Mouse (Mus musculus): ENCODE measurements around the gene Ywhae. TPM values are rescaled to one million over a fixed set of nuclear protein-coding genes. Genes with fewer than 3 reads are reported as not detected.

The Ywhae gene
- total RNA-seq, 1 experiment from 2014 or later = 366 TPM

DNA sequence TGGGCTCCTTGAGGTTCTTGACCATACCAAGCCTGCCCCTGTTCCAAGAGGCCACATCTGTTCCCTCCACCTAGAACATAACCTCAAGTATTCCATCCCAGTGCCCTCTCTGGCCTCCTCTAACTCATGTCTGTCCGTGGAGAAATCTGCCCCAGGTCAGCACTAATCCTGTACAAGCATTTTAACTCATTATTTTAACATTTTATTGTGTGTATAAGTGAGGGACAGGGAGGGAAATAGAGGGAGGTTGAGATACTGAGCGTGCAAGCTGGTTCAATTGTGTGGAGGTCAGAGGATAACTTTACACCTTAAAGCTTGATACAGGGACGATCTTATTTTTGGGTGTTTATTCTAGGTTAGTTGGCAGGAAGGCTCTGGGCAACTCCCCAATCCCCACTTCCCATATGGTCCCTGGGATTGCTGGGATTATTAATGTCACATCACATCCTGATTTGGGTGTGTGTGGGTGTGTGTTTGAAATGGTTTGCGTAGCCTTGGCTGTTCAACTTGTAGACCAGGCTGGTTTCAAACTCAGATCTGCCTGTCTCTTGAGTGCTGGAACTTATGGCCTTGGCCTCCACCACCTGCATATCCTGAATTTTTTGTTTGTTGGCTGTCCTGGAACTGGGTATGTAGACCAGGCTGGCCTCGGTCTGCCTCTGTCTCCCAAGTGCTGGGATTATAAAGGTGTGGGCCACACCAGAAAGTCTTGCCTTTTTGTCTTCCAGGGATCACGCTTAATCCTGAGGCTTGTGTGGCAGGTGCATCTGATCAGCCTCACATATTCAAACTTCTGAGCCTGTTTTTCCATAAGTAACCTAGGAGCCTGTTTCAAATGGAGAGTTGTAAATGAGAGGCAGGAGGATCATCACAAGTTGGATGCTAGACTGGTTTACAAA is 35.7 kb downstream of the Ywhae start:
- ATAC-seq (replicated peaks in 1 of 2; ENCODE audit: insufficient read depth in 1 of 2, low FRiP score in 2 of 2, low TSS enrichment in 1 of 2, low read depth in 1 of 2, poor library complexity in 2 of 2, severe bottlenecking in 2 of 2) = no peak

DNA sequence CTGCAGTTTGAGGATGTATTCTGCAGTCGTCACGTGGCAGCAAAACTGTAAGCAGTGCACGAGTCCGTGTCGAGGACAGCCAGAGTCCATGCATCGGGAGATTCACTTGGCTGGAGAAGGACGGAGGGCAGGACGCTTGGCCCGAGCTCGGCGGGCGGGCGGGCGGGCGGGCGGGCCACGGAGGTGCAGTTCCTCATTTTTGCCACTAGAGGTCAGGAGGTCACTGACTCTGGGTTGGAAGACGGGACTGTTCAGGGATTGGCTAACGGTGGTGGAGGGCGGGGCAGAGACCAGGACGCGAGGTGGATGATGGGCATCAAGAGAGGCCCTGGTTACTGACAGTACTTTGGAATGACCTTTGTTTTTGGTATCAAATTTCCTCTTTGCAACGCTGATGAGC is 36.5 kb downstream of the Ywhae start:
- ATAC-seq (replicated peaks in 1 of 2; ENCODE audit: insufficient read depth in 1 of 2, low FRiP score in 2 of 2, low TSS enrichment in 1 of 2, low read depth in 1 of 2, poor library complexity in 2 of 2, severe bottlenecking in 2 of 2) = peak; percentile 88 to 92

DNA sequence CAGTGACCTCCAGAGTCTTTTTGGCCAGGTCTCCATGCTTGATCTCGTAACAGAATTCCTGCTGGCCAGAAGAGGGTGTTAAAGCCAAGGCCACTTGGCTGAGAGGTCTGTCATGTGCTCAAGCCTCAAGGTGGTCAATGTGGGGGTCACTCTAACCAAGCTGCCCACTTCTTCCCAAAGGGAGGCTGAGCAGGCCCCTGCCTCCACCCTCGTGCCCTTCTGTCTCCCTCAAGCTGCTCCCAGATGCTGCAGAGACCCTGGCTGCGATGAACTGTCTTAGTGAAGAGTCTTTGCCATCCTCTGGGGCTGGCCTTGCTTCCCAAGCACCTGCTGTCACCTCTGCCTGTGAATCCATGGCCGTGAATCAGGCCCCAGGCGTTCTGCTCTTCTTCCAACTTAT is 39.9 kb downstream of the Ywhae start:
- no peak for ATAC-seq (replicated peaks in 1 of 2; ENCODE audit: insufficient read depth in 1 of 2, low FRiP score in 2 of 2, low TSS enrichment in 1 of 2, low read depth in 1 of 2, poor library complexity in 2 of 2, severe bottlenecking in 2 of 2)

DNA sequence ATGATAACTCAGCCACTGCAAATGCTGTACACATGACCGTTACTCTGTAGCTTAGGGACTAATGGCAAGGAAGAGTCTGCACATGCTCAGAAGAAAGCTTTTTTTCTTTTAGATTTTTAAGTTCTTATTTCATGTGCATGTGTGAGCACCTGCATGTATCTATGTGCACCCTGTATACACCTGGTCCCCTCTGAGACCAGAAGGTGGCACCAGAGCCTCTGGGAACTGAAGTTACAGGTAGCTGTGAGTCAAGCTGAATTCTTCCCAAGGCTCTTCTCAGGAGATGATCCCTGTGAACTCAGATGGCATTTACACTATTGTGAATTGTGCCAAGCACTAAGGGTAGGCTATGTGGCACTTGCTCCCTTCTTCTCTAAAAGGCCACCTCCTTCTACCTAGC is 43.2 kb downstream of the Ywhae start:
- ATAC-seq (replicated peaks in 1 of 2; ENCODE audit: insufficient read depth in 1 of 2, low FRiP score in 2 of 2, low TSS enrichment in 1 of 2, low read depth in 1 of 2, poor library complexity in 2 of 2, severe bottlenecking in 2 of 2) = no peak

DNA sequence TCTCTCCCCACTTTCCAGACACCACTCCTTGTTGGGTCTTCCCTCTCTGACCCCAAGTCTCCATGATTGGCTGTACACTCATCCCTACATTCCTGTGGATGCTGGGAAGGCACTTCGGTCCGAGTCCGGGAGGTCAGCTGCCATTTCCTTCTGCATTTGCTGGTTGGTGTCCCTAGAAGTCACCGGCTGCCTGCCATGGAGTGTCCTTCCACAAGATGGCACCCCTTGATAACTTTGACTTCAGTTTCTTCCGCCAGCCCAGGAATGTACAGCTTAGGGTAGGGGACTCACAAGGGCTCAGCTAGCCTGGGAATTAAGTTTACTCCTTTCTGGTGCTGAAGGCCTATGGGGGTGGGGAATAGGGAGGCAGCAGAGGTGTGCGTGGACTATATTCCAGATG is 49.2 kb downstream of the Ywhae start:
- peak; percentile 82 to 85 for ATAC-seq (replicated peaks in 1 of 2; ENCODE audit: insufficient read depth in 1 of 2, low FRiP score in 2 of 2, low TSS enrichment in 1 of 2, low read depth in 1 of 2, poor library complexity in 2 of 2, severe bottlenecking in 2 of 2)

DNA sequence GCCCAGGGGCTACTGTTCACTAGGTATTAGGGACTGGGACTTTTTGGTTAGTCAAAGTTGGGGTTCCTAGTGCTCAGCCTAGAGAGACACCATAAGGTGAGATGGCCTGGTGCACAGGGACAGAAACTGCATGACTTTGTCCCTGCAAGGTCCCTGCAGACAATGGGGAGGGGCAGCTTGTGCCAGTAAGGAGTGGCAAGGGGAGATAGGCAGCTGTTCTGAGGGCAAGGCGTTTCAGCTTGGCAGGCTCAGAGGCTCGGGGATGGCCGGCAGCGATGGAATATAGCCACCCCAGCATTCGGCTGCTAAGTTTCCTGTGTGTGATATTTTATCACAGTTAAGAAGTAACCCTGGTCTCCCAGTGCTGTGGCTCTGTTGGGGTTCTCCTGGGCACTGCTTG is 51.1 kb downstream of the Ywhae start:
- ATAC-seq (replicated peaks in 1 of 2; ENCODE audit: insufficient read depth in 1 of 2, low FRiP score in 2 of 2, low TSS enrichment in 1 of 2, low read depth in 1 of 2, poor library complexity in 2 of 2, severe bottlenecking in 2 of 2) = no peak

DNA sequence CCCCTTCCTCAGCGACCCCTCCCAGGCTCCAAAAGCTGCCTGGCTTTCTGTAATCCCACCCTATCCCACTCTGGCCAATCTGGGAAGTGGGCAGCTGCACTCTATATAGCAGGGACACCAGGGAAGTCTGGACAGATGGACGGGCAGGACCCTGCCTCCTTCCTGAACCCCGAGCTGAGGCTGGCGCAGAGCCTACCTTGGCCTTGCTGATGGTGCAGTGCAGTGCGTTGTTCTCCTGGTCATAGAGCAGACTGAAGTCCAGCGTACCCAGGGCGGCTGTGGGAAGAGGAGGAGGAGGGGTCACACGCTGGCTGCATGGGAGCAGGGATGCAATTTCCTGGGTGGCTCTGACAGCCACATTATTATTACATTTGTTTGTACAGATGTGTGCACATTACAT is 53.2 kb downstream of the Ywhae start:
- no peak for ATAC-seq (replicated peaks in 1 of 2; ENCODE audit: insufficient read depth in 1 of 2, low FRiP score in 2 of 2, low TSS enrichment in 1 of 2, low read depth in 1 of 2, poor library complexity in 2 of 2, severe bottlenecking in 2 of 2)

DNA sequence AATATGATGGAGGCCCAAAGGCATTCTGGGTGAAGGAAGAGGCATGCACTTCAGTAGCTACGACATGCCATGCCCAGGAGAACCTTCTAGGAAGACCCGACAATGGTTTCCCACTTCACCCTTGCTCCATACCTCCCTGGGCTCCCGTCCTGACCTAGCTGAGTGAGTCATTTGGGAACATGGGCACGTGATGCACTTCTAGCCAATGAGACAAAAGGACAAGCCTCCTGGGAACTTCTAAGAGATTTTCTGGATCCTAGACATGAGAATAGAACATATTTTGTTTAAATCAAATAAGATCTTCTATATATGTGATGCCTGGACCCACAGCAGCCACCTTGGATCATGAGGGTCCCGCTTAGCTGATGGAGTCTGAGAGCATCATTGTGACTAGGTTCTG is 59.9 kb downstream of the Ywhae start:
- no peak for ATAC-seq (replicated peaks in 1 of 2; ENCODE audit: insufficient read depth in 1 of 2, low FRiP score in 2 of 2, low TSS enrichment in 1 of 2, low read depth in 1 of 2, poor library complexity in 2 of 2, severe bottlenecking in 2 of 2)

DNA sequence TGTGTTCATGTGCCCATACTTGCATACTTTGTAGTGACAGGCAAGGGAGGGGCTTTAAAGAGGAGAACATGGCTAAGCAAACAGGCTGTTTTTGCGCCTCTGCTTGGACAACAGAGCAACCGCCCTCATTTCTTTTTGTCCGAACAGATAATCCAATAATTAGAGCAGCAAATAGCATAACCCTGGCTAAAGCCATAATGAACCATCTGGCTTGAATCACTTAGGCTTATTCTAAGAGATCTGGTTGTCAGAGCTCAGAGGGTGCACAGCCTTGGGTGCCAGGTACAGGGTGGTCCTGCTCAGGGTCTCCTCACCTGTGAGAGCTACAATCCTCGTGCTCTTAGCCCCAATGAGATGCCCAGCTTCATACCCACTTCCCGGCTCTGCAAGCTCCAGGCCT is 60.7 kb downstream of the Ywhae start:
- ATAC-seq (replicated peaks in 1 of 2; ENCODE audit: insufficient read depth in 1 of 2, low FRiP score in 2 of 2, low TSS enrichment in 1 of 2, low read depth in 1 of 2, poor library complexity in 2 of 2, severe bottlenecking in 2 of 2) = no peak

DNA sequence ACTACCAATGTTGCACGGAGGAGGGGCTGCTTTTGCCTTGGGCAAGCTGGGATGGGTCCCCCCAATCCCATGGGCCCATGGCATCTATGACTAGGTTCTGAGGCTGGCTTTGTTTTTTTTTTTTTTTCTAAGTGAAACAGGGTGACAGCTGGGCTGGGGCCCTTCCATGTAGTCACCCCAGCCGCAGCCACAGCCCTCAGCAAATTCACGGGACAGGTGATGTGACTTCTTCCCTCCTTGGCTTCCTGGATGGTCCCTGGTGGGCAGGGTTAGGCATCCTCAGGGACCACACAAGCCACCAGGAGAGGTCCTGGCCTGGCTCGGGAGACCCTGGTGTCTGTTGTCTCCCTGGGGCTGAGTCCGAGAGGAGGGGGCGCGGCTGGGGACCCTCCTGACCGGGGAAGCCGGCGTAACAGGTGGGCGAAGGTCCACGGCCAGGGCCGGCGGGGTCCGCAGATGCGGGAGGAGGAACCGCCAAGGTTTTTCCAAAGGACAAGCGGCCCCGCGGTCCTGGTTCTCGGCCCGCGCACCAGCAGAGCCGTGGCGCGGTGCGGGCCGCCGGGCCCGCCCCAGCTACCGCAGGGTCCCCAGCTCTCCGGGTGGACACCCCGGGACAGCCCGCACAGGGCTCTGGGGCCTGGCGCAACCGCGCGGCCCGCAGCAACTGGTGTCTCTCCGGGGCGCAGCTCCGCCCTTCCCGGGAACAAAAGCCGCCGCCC is 62.1 kb downstream of the Ywhae start:
- no peak for ATAC-seq (replicated peaks in 1 of 2; ENCODE audit: insufficient read depth in 1 of 2, low FRiP score in 2 of 2, low TSS enrichment in 1 of 2, low read depth in 1 of 2, poor library complexity in 2 of 2, severe bottlenecking in 2 of 2)

DNA sequence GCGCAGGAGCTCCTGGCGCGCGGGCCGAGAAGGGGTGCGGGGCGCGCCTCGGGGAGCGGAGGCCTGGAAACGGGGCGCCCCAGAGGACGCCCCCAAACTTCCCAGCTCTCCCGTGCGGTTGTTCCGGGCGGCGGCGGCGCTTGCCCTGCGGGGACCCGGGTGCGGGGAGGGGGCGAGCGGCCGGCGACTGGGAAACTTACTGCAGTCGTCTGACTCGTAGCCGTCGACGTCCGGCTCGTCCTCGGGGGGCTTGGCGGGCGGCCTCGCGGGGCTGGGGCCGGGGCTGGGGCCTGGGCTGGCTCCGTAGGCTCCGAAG is 62.6 kb downstream of the Ywhae start:
- no peak for ATAC-seq (replicated peaks in 1 of 2; ENCODE audit: insufficient read depth in 1 of 2, low FRiP score in 2 of 2, low TSS enrichment in 1 of 2, low read depth in 1 of 2, poor library complexity in 2 of 2, severe bottlenecking in 2 of 2)

DNA sequence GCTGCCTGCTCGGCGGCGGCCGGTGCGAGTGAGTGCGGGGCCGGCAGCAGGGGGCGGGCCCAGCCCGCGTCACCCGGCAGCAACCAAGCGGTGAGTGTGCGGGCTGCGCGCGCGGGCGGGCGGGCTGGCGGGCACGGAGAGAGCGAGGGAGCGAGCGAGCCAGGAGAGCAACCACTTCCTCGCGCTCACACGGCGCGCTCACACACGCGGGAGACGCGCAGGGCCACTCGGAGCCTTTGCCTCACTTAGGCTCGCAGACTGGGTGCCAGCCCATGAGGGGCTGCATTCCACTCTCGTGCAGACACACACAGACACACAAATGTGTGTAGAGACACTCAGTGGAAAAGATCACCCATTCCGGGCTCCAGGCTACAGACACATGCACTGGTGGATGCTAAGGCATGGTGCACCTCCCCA is 63.4 kb downstream of the Ywhae start, which contains the start of gene Doc2b:
Gene Doc2b, minus strand, starts transcription at position 21 of the 417 bp plus-strand sequence.
- peak in 1 of 2 experiments; percentile 40; a peak in 1 of 4 replicates for ATAC-seq (replicated peaks in 1 of 2; ENCODE audit: insufficient read depth in 1 of 2, low FRiP score in 2 of 2, low TSS enrichment in 1 of 2, low read depth in 1 of 2, poor library complexity in 2 of 2, severe bottlenecking in 2 of 2)

DNA sequence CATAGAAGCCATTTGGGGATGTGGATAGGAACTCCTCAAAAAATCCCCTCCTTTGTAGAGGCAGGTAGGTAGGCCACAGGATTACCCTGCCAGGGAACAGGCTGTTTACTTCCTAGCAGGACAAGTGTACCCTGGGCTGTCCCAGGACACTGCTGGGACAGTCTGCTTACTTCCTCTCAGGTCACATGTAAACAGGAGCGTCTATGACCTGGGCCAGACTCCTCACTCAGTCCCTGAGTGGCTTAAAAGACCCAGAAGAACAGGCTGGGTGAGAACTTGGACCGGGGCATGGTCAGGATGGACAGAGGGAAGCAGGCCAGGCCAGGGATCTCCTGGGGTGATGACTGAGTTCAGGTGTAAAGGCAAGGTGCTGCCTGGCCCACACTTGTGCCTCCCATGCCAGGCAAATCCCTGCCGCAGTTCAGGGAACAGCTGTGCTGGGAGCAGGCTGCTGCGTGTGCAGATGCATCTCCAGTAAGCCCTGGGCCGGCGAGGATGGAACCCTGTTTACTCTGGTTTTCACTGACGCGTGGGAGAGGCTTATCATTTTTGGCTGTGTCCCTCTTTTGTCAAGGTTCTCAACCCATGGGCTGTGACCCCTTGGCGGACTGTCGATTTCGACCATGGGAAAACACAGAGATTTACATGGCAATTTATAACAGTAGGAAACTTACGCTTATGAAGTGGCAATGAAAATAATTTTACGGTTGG is 64.0 kb downstream of the Ywhae start:
- no peak for ATAC-seq (replicated peaks in 1 of 2; ENCODE audit: insufficient read depth in 1 of 2, low FRiP score in 2 of 2, low TSS enrichment in 1 of 2, low read depth in 1 of 2, poor library complexity in 2 of 2, severe bottlenecking in 2 of 2)

DNA sequence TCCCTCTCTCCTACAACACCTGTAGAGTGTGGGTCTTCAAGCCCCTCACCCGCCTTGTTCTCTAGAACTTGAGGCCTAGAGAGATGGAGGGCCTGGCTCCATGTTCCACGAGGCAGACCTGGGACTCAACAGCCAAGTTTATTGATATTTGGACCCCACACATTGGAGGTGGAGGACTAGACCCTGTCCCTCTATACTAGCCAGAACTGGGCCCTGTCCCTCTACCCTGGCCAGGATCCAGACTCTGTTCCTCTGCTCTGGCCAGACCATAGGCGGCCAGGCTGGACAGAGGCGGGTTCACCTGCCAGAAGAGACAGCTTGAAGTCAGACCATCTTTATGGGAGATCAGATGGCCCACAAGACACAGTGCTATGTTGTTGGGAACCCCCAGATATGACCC is 68.7 kb downstream of the Ywhae start:
- ATAC-seq (replicated peaks in 1 of 2; ENCODE audit: insufficient read depth in 1 of 2, low FRiP score in 2 of 2, low TSS enrichment in 1 of 2, low read depth in 1 of 2, poor library complexity in 2 of 2, severe bottlenecking in 2 of 2) = no peak

DNA sequence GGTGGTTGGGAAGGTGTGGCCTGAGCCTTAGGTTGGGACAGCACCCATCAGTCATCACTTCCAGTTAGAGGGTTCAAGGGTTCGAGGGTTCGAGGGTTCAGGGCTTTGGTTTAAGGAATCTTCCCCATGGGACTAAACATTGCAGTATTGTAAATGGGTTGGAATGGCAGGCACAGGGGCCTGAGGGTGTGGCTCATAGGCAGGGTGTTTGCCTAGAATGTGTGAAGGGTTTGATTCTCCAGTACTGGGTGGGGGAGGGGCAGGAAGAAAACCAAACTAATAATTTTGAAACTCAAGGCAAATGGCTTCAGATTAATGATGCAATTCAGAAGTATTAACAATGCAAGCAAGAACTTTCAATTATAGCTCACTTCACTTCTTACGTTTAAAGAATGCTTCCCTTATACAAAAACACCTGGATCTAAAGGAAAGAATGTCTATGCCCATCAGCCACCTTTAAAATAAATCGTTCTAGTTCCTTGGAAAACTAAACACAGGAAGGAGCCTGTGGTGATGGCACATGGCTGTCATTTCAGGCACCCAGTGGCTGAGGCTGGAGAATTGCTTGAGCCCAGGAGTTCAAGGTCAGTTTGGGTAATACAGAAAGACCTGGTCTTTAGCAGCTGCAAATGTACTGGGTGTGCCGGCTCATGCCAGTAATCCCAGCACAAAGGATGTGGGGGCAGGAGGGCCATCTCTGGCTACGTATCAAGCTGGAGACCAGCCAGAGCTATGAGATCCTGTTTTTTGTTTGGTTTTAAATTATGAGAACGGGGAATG is 69.3 kb downstream of the Ywhae start:
- ATAC-seq (replicated peaks in 1 of 2; ENCODE audit: insufficient read depth in 1 of 2, low FRiP score in 2 of 2, low TSS enrichment in 1 of 2, low read depth in 1 of 2, poor library complexity in 2 of 2, severe bottlenecking in 2 of 2) = no peak

DNA sequence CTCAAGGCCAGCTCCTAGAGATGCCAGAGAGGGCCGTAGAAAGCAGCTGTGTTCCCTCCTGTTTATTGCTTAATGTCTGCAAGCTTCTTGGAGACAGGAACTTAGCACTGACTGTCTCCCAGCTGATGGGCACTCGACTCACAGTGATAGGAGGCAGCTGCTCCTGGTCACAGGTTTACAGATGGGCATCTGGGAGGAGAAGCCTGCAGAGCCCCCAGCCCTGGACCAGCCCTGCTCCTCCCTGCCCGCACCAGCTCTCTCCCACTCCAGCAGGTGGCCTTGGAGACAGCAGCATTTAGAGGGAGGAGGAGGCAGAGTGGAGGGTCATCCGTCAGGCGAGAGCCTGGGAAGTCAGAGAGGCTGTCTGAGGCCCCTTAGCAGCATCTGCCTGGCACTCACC is 74.8 kb downstream of the Ywhae start:
- ATAC-seq (replicated peaks in 1 of 2; ENCODE audit: insufficient read depth in 1 of 2, low FRiP score in 2 of 2, low TSS enrichment in 1 of 2, low read depth in 1 of 2, poor library complexity in 2 of 2, severe bottlenecking in 2 of 2) = no peak

DNA sequence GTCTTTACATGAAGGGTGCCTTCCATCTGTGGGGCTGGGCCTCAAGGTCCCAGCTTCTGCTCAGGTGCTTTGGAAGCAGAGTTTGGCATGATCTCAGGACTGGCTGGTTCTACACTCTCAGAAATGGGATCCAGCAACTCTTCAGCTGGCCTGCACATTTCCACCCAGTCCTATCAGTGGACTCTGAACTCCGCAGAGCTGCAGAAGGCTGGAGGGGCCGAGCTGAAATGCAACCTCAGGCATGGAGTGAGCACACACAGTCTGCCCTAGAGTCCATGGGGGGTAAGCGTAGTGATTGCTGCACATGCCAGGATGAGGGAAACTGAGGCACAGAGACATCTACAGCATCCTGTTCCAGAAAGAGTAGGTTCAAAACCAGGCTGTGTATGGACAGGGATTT is 77.9 kb downstream of the Ywhae start:
- ATAC-seq (replicated peaks in 1 of 2; ENCODE audit: insufficient read depth in 1 of 2, low FRiP score in 2 of 2, low TSS enrichment in 1 of 2, low read depth in 1 of 2, poor library complexity in 2 of 2, severe bottlenecking in 2 of 2) = no peak
